Mouse (Mus musculus): ENCODE measurements around the gene Ppp1r16b.

GRCm38 (mm10) chr2:158768350-158768749 lies 103.2 kb downstream of the Ppp1r16b start:
- TF ChIP-seq MYOG (IDR thresholded peaks at IDR 0.05; ENCODE audit: control insufficient read depth, extremely low read depth, insufficient read length), result no peak
- TF ChIP-seq CTCF (IDR thresholded peaks at IDR 0.05; ENCODE audit: control insufficient read depth, insufficient read depth, insufficient read length), result no peak
- TF ChIP-seq USF1 (IDR thresholded peaks at IDR 0.05; ENCODE audit: low read depth), result no peak
- no peak for TF ChIP-seq MAX (IDR thresholded peaks at IDR 0.05)
- TF ChIP-seq FOSL1 (IDR thresholded peaks at IDR 0.05; ENCODE audit: insufficient read depth, low read length, poor library complexity, severe bottlenecking), result no peak
- no peak for TF ChIP-seq CEBPB (IDR thresholded peaks at IDR 0.05; ENCODE audit: low read depth)

Data from C2C12 (cell line).